Mouse (Mus musculus): ENCODE measurements at regions not wholly inside any gene's neighbourhood (a gene's known extent, or its start where the extent isn't known, plus 50 kb on each side); places are given as distances from the start of the nearest gene placed in this dataset.

GRCm38 (mm10) chr9:24955641-24956040 is 133.6 kb upstream of the Gm10181 start:
- Histone ChIP-seq H3K4me1 (replicated peaks) (no peaks in the 10 kb centered on the region), H3K27ac (no peak overlapping the region), H3K9me3 (replicated peaks) (no peaks in the 10 kb centered on the region), H3K9ac (no peak overlapping the region), H3K4me2 (no peak overlapping the region), H3K27me3 (no peaks in the 10 kb centered on the region), H3K36me3 (no peaks in the 10 kb centered on the region), H3K4me3 (replicated peaks) (no peak overlapping the region)
- DNase-seq (no peak), ATAC-seq (ENCODE audit: low read depth) (no peak)
- WGBS (ENCODE audit: insufficient replicate concordance) = 66% methylated on average over 5 of the region's 5 CpGs

- no peak overlapping the region for H3K4me2 ChIP-seq
- H3K9ac ChIP-seq = no peak overlapping the region
- no peak for DNase-seq
- no peak overlapping the region for H3K4me3 ChIP-seq (replicated peaks)
- no peaks in the 10 kb centered on the region for H3K4me1 ChIP-seq (replicated peaks)
- WGBS (ENCODE audit: insufficient replicate concordance) = 57% methylated on average over 7 of the region's 7 CpGs
- H3K27me3 ChIP-seq = no peaks in the 10 kb centered on the region
- no peak for ATAC-seq (ENCODE audit: low read depth)
- H3K9me3 ChIP-seq (replicated peaks) = no peaks in the 10 kb centered on the region
- H3K27ac ChIP-seq = no peak overlapping the region
- H3K36me3 ChIP-seq = no peaks in the 10 kb centered on the region
These were observed 132.7 kb upstream of the Gm10181 start for GRCm38 (mm10) chr9:24956566-24956965.

- H3K36me3 ChIP-seq = no peaks in the 10 kb centered on the region
- H3K27ac ChIP-seq = no peak overlapping the region
- DNase-seq (no peak), ATAC-seq (ENCODE audit: low read depth) (no peak)
- H3K4me2 ChIP-seq = no peak overlapping the region
- no peak overlapping the region for H3K4me3 ChIP-seq (replicated peaks)
- no peaks in the 10 kb centered on the region for H3K27me3 ChIP-seq
- H3K9me3 ChIP-seq (replicated peaks) = no peaks in the 10 kb centered on the region
- WGBS (ENCODE audit: insufficient replicate concordance) = 34% methylated on average over 1 of the region's 1 CpGs
- H3K4me1 ChIP-seq (replicated peaks) = no peaks in the 10 kb centered on the region
- no peak overlapping the region for H3K9ac ChIP-seq
These were observed 125.9 kb upstream of the Gm10181 start for GRCm38 (mm10) chr9:24963290-24963689.

- WGBS (ENCODE audit: insufficient replicate concordance) = 68% methylated on average over 10 of the region's 10 CpGs
- no peaks in the 10 kb centered on the region for H3K36me3 ChIP-seq
- ATAC-seq (ENCODE audit: low read depth) (no peak), DNase-seq (no peak)
- no peak overlapping the region for H3K4me2 ChIP-seq
- H3K9me3 ChIP-seq (replicated peaks) = no peaks in the 10 kb centered on the region
- no peaks in the 10 kb centered on the region for H3K27me3 ChIP-seq
- H3K4me3 ChIP-seq (replicated peaks) = no peak overlapping the region
- H3K27ac ChIP-seq = no peak overlapping the region
- no peak overlapping the region for H3K9ac ChIP-seq
- no peaks in the 10 kb centered on the region for H3K4me1 ChIP-seq (replicated peaks)
These were observed 121.7 kb upstream of the Gm10181 start for GRCm38 (mm10) chr9:24967571-24967970.

GRCm38 (mm10) chr9:24974021-24974741 is 115.0 kb upstream of the Gm10181 start:
- H3K4me2 ChIP-seq = 0 out of 2 replicates have a peak overlapping the region, but pooled peaks have one; percentile 10
- H3K36me3 ChIP-seq = no peaks in the 10 kb centered on the region
- 25% methylated on average over 19 of the region's 19 CpGs for WGBS (ENCODE audit: insufficient replicate concordance)
- DNase-seq (no peak), ATAC-seq (ENCODE audit: low read depth) (no peak)
- H3K4me3 ChIP-seq (replicated peaks) = no peak overlapping the region
- no peaks in the 10 kb centered on the region for H3K9me3 ChIP-seq (replicated peaks)
- H3K27me3 ChIP-seq = no peaks in the 10 kb centered on the region
- no peaks in the 10 kb centered on the region for H3K4me1 ChIP-seq (replicated peaks)
- H3K9ac ChIP-seq = no peak overlapping the region
- no peak overlapping the region for H3K27ac ChIP-seq

- Histone ChIP-seq H3K9me3 (replicated peaks) (no peaks in the 10 kb centered on the region), H3K9ac (no peak overlapping the region), H3K27ac (no peak overlapping the region), H3K4me2 (no peak overlapping the region), H3K36me3 (no peaks in the 10 kb centered on the region), H3K27me3 (no peaks in the 10 kb centered on the region), H3K4me3 (replicated peaks) (no peak overlapping the region), H3K4me1 (replicated peaks) (no peaks in the 10 kb centered on the region)
- no peak for ATAC-seq (ENCODE audit: low read depth)
- no peak for DNase-seq
- 46% methylated on average over 3 of the region's 3 CpGs for WGBS (ENCODE audit: insufficient replicate concordance)
These were observed 106.4 kb upstream of the Gm10181 start for GRCm38 (mm10) chr9:24982796-24983195.

GRCm38 (mm10) chr9:24994491-24994890 is 94.7 kb upstream of the Gm10181 start:
- Histone ChIP-seq H3K36me3 (no peaks in the 10 kb centered on the region), H3K4me2 (no peak overlapping the region), H3K4me1 (replicated peaks) (no peaks in the 10 kb centered on the region), H3K27me3 (no peaks in the 10 kb centered on the region), H3K4me3 (replicated peaks) (no peak overlapping the region), H3K9ac (no peak overlapping the region), H3K27ac (no peak overlapping the region), H3K9me3 (replicated peaks) (no peaks in the 10 kb centered on the region)
- WGBS (ENCODE audit: insufficient replicate concordance) = 22% methylated on average over 7 of the region's 7 CpGs
- ATAC-seq (ENCODE audit: low read depth) (no peak), DNase-seq (no peak)

- DNase-seq (no peak), ATAC-seq (ENCODE audit: low read depth) (peak; percentile 81)
- Histone ChIP-seq H3K9ac (no peak overlapping the region), H3K27me3 (no peaks in the 10 kb centered on the region), H3K4me1 (replicated peaks) (0 out of 2 replicates have a peak, but pooled peaks cover 5% of the 10 kb centered on the region), H3K36me3 (no peaks in the 10 kb centered on the region), H3K4me2 (no peak overlapping the region), H3K27ac (no peak overlapping the region), H3K4me3 (replicated peaks) (no peak overlapping the region), H3K9me3 (replicated peaks) (no peaks in the 10 kb centered on the region)
- WGBS (ENCODE audit: insufficient replicate concordance) = 31% methylated on average over 4 of the region's 4 CpGs
These were observed 68.0 kb upstream of the Gm10181 start for GRCm38 (mm10) chr9:25021095-25021691.

GRCm38 (mm10) chr9:25022439-25022838 is 66.8 kb upstream of the Gm10181 start:
- no peak for ATAC-seq (ENCODE audit: low read depth)
- Histone ChIP-seq H3K4me2 (no peak overlapping the region), H3K36me3 (no peaks in the 10 kb centered on the region), H3K4me1 (replicated peaks) (0 out of 2 replicates have a peak, but pooled peaks cover 5% of the 10 kb centered on the region), H3K9me3 (replicated peaks) (no peaks in the 10 kb centered on the region), H3K4me3 (replicated peaks) (no peak overlapping the region), H3K9ac (no peak overlapping the region), H3K27ac (no peak overlapping the region), H3K27me3 (no peaks in the 10 kb centered on the region)
- 60% methylated on average over 4 of the region's 4 CpGs for whole genome bisulfite sequencing (ENCODE audit: insufficient replicate concordance)
- DNase-seq = no peak

GRCm38 (mm10) chr9:25024486-25024885 is 64.7 kb upstream of the Gm10181 start:
- ATAC-seq (ENCODE audit: low read depth) = no peak
- no peak for DNase-seq

GRCm38 (mm10) chr9:25027581-25027980 is 61.6 kb upstream of the Gm10181 start:
- Histone ChIP-seq H3K4me3 (replicated peaks) (no peak overlapping the region), H3K36me3 (no peaks in the 10 kb centered on the region), H3K27ac (no peak overlapping the region), H3K9ac (no peak overlapping the region), H3K27me3 (no peaks in the 10 kb centered on the region), H3K9me3 (replicated peaks) (no peaks in the 10 kb centered on the region), H3K4me1 (replicated peaks) (no peaks in the 10 kb centered on the region), H3K4me2 (no peak overlapping the region)
- no peak for ATAC-seq (ENCODE audit: low read depth)
- WGBS (ENCODE audit: insufficient replicate concordance) = 6% methylated on average over 8 of the region's 8 CpGs
- DNase-seq = peak; percentile 18

More at GRCm38 (mm10) chr9:25024486-25024885, 64.7 kb upstream of the Gm10181 start:
- WGBS (ENCODE audit: insufficient replicate concordance) = 50% methylated on average over 4 of the region's 4 CpGs
- H3K9me3 ChIP-seq (replicated peaks) = no peaks in the 10 kb centered on the region
- 0 out of 2 replicates have a peak, but pooled peaks cover 5% of the 10 kb centered on the region for H3K4me1 ChIP-seq (replicated peaks)
- no peaks in the 10 kb centered on the region for H3K27me3 ChIP-seq
- no peak overlapping the region for H3K9ac ChIP-seq
- H3K27ac ChIP-seq = no peak overlapping the region
- no peak overlapping the region for H3K4me2 ChIP-seq
- no peaks in the 10 kb centered on the region for H3K36me3 ChIP-seq
- no peak overlapping the region for H3K4me3 ChIP-seq (replicated peaks)

GRCm38 (mm10) chr9:25028305-25028704 is 60.9 kb upstream of the Gm10181 start:
- no peaks in the 10 kb centered on the region for H3K36me3 ChIP-seq
- no peaks in the 10 kb centered on the region for H3K9me3 ChIP-seq (replicated peaks)
- H3K27ac ChIP-seq = no peak overlapping the region
- WGBS (ENCODE audit: insufficient replicate concordance) = 53% methylated on average over 6 of the region's 6 CpGs
- no peak overlapping the region for H3K4me3 ChIP-seq (replicated peaks)
- H3K27me3 ChIP-seq = no peaks in the 10 kb centered on the region
- H3K9ac ChIP-seq = no peak overlapping the region
- H3K4me2 ChIP-seq = no peak overlapping the region
- H3K4me1 ChIP-seq (replicated peaks) = no peaks in the 10 kb centered on the region
- DNase-seq = no peak
- ATAC-seq (ENCODE audit: low read depth) = no peak

Measured in liver, embryonic 13.5 days (tissue).